Mouse (Mus musculus): ENCODE measurements around the gene Grb10. TPM values are rescaled to one million over a fixed set of nuclear protein-coding genes. Genes with fewer than 3 reads are reported as not detected.

Grb10 gene
- polyA plus RNA-seq, 1 experiment, result 5.3 TPM

DNA sequence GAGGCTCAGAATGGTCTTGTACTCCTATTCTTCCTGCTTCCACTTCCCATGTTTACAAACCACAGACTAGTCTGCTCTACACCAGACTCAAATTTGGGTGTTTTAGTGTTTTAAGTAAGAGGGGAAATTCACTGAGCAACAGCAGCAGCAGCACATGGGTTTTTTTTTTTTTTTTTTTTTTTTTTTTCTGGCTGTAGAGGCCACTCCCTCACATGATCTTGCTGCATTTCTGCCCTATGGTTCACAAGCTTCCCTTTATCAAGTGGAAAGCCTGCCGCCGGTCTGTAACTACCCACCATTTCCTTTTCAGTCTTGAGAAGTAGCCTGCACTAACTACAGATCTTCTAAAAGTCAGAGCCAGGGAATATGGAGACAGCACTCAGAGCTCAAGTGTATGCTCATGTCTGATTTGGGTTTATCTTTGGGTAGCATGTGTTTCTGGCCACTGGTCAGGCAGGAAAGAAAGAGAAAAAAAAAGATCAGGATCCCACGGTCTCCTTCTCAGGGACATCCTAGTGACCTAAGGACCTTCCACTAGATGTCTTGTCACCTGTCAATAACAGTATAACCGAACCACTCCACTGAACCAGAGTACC lies 152.0 kb downstream of the Grb10 start:
- H3K4me3 ChIP-seq (ENCODE audit: extremely low read depth, insufficient read depth, insufficient read length), result no peak overlapping the region
- H3K27ac ChIP-seq (ENCODE audit: insufficient read depth, low read length), result no peak overlapping the region
- 27% methylated on average over 4 of the region's 4 CpGs for WGBS
- H3K36me3 ChIP-seq (ENCODE audit: control insufficient read depth, insufficient read depth, low read length), result no peaks in the 10 kb centered on the region
- no peak for DNase-seq (ENCODE audit: low read depth in 1 of 2, low spot score in 2 of 2)
- peaks cover 3% of the 10 kb centered on the region; the same call in 1 of the 2 replicates for H3K4me1 ChIP-seq (ENCODE audit: control insufficient read depth, insufficient read depth, insufficient read length)
- H3K27me3 ChIP-seq (ENCODE audit: control insufficient read depth, insufficient read depth, low read length), result no peaks in the 10 kb centered on the region
- TF ChIP-seq CTCF (IDR thresholded peaks at IDR 0.05; ENCODE audit: extremely low read depth, insufficient read depth, insufficient read length, insufficient replicate concordance) (no peak), POLR2A (IDR thresholded peaks at IDR 0.05; ENCODE audit: low read depth, low read length) (no peak)

DNA sequence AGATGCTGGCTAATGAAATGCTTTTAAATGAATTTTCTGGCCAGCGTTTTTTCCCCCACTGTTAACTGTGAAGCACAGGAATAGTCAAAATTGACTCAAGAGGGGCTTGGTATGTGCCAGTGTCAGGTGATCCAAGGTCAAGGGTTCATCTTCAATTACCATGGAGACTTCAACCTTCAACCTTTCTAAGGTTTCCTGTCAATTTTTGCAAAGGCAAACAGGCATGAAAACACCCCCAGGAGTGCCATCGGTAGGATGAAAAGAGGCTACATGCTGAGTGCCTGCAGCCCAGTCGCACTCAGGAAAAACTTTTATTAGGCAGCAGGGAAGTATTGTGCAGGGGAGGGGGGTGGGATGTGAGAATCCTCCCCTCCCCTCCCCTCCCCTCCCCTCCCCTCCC lies 152.6 kb downstream of the Grb10 start:
- 42% methylated on average over 3 of the region's 3 CpGs for WGBS
- H3K27me3 ChIP-seq (ENCODE audit: control insufficient read depth, insufficient read depth, low read length), result no peaks in the 10 kb centered on the region
- no peak overlapping the region for H3K4me3 ChIP-seq (ENCODE audit: extremely low read depth, insufficient read depth, insufficient read length)
- no peak for TF ChIP-seq POLR2A (IDR thresholded peaks at IDR 0.05; ENCODE audit: low read depth, low read length)
- TF ChIP-seq CTCF (IDR thresholded peaks at IDR 0.05; ENCODE audit: extremely low read depth, insufficient read depth, insufficient read length, insufficient replicate concordance), result no peak
- DNase-seq (ENCODE audit: low read depth in 1 of 2, low spot score in 2 of 2), result no peak
- H3K27ac ChIP-seq (ENCODE audit: insufficient read depth, low read length), result no peak overlapping the region
- peaks cover 3% of the 10 kb centered on the region; the same call in 1 of the 2 replicates for H3K4me1 ChIP-seq (ENCODE audit: control insufficient read depth, insufficient read depth, insufficient read length)
- no peaks in the 10 kb centered on the region for H3K36me3 ChIP-seq (ENCODE audit: control insufficient read depth, insufficient read depth, low read length)

DNA sequence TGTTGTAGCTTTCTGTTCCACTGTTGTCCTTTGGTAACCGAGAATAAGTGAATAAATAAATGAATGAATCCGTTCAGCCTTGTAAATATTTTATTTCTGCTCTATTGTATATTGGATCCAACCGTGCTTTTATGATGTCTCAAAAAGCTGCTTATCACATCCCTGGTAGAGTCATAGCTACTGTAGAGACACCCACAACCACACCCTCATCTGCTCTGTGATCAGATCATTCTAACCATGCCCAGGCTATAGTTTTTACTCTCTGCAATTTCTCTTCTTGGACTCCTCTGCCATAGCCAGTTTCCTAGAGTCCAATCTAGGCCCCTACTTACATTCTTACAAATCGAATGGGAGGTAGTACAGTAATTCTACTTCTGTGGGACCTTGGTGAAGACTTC lies 153.2 kb downstream of the Grb10 start:
- Histone ChIP-seq H3K27me3 (ENCODE audit: control insufficient read depth, insufficient read depth, low read length) (no peaks in the 10 kb centered on the region), H3K36me3 (ENCODE audit: control insufficient read depth, insufficient read depth, low read length) (no peaks in the 10 kb centered on the region), H3K4me1 (ENCODE audit: control insufficient read depth, insufficient read depth, insufficient read length) (peaks cover 3% of the 10 kb centered on the region; the same call in 1 of the 2 replicates), H3K27ac (ENCODE audit: insufficient read depth, low read length) (no peak overlapping the region), H3K4me3 (ENCODE audit: extremely low read depth, insufficient read depth, insufficient read length) (no peak overlapping the region)
- DNase-seq (ENCODE audit: low read depth in 1 of 2, low spot score in 2 of 2), result no peak
- WGBS, result 80% methylated on average over 4 of the region's 4 CpGs
- TF ChIP-seq POLR2A (IDR thresholded peaks at IDR 0.05; ENCODE audit: low read depth, low read length) (no peak), CTCF (IDR thresholded peaks at IDR 0.05; ENCODE audit: extremely low read depth, insufficient read depth, insufficient read length, insufficient replicate concordance) (no peak)

GRCm38 (mm10) chr11:11884533-11885245 lies 153.8 kb downstream of the Grb10 start:
- no peak overlapping the region for H3K27ac ChIP-seq (ENCODE audit: insufficient read depth, low read length)
- no peak overlapping the region for H3K4me3 ChIP-seq (ENCODE audit: extremely low read depth, insufficient read depth, insufficient read length)
- no peak for DNase-seq (ENCODE audit: low read depth in 1 of 2, low spot score in 2 of 2)
- no peaks in the 10 kb centered on the region for H3K27me3 ChIP-seq (ENCODE audit: control insufficient read depth, insufficient read depth, low read length)
- peaks cover 5% of the 10 kb centered on the region; the same call in 1 of the 2 replicates for H3K4me1 ChIP-seq (ENCODE audit: control insufficient read depth, insufficient read depth, insufficient read length)
- TF ChIP-seq CTCF (IDR thresholded peaks at IDR 0.05; ENCODE audit: extremely low read depth, insufficient read depth, insufficient read length, insufficient replicate concordance) (no peak), POLR2A (IDR thresholded peaks at IDR 0.05; ENCODE audit: low read depth, low read length) (no peak)
- 66% methylated on average over 11 of the region's 11 CpGs for WGBS
- H3K36me3 ChIP-seq (ENCODE audit: control insufficient read depth, insufficient read depth, low read length), result no peaks in the 10 kb centered on the region

- Histone ChIP-seq H3K4me3 (ENCODE audit: extremely low read depth, insufficient read depth, insufficient read length) (no peak overlapping the region), H3K36me3 (ENCODE audit: control insufficient read depth, insufficient read depth, low read length) (no peaks in the 10 kb centered on the region), H3K27ac (ENCODE audit: insufficient read depth, low read length) (no peak overlapping the region), H3K4me1 (ENCODE audit: control insufficient read depth, insufficient read depth, insufficient read length) (peaks cover 8% of the 10 kb centered on the region; the same call in 1 of the 2 replicates), H3K27me3 (ENCODE audit: control insufficient read depth, insufficient read depth, low read length) (no peaks in the 10 kb centered on the region; the same call in 1 of the 2 replicates)
- TF ChIP-seq POLR2A (IDR thresholded peaks at IDR 0.05; ENCODE audit: low read depth, low read length) (no peak), CTCF (IDR thresholded peaks at IDR 0.05; ENCODE audit: extremely low read depth, insufficient read depth, insufficient read length, insufficient replicate concordance) (no peak)
- 84% methylated on average over 1 of the region's 1 CpGs for whole genome bisulfite sequencing
- no peak for DNase-seq (ENCODE audit: low read depth in 1 of 2, low spot score in 2 of 2)
Measured at GRCm38 (mm10) chr11:11881783-11882155, 156.7 kb downstream of the Grb10 start.

- H3K27me3 ChIP-seq (ENCODE audit: control insufficient read depth, insufficient read depth, low read length), result no peaks in the 10 kb centered on the region; the same call in 1 of the 2 replicates
- TF ChIP-seq CTCF (IDR thresholded peaks at IDR 0.05; ENCODE audit: extremely low read depth, insufficient read depth, insufficient read length, insufficient replicate concordance), result no peak
- TF ChIP-seq POLR2A (IDR thresholded peaks at IDR 0.05; ENCODE audit: low read depth, low read length), result no peak
- H3K4me1 ChIP-seq (ENCODE audit: control insufficient read depth, insufficient read depth, insufficient read length), result peaks cover 8% of the 10 kb centered on the region; the same call in 1 of the 2 replicates
- H3K4me3 ChIP-seq (ENCODE audit: extremely low read depth, insufficient read depth, insufficient read length), result no peak overlapping the region
- 89% methylated on average over 13 of the region's 13 CpGs for WGBS
- DNase-seq (ENCODE audit: low read depth in 1 of 2, low spot score in 2 of 2), result no peak
- H3K36me3 ChIP-seq (ENCODE audit: control insufficient read depth, insufficient read depth, low read length), result no peaks in the 10 kb centered on the region
- no peak overlapping the region for H3K27ac ChIP-seq (ENCODE audit: insufficient read depth, low read length)
Measured at GRCm38 (mm10) chr11:11881026-11881782, 157.3 kb downstream of the Grb10 start.

Other genes with a start within 250 kb of the Grb10 start
- gene Fignl1, start 229.7 kb downstream of the Grb10 start, polyA plus RNA-seq (2012; rRNA removed), result 4.0 and 6.3 TPM in 2 replicates
- 0.22 and 0.35 TPM in 2 replicates for gene Ddc, start 140.5 kb downstream of the Grb10 start, polyA plus RNA-seq (2012; rRNA removed)